In the genomic region with DNA sequence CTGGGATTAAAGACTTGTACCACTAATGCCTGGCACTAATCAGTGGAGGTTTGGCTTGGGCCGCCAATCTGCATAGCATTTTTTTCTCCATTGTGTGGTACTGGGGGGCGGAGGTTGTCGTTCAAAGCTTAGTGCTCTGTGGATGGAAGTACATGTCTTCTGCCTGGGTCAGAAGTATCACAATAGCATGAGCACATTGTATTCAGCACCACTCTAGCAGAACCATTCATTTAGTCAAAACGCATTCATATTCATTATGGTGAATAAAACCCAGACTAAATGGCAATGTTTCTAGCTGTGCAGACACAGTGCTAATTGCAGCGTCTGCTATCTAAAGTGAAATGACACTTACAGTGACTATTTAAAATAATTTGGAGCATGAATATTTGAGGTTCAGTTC, we compare ENCODE assay signal across 25 mouse cellular contexts. TPM values are rescaled to one million over a fixed set of nuclear protein-coding genes. Genes with fewer than 3 reads are reported as not detected.
"Had no signal": no experiment of that assay in that cellular context is flagged by ENCODE, and none has a peak within 500 bp of the region (broad histone marks: within the 10 kb centered on the region; RNA-seq: fewer than 3 reads in every experiment).

No protein-coding gene starts in this region.

- H3K9ac ChIP-seq: liver, embryonic 13.5 days; midbrain, embryonic 13.5 days; neural tube, embryonic 13.5 days had no signal

- H3K4me1 ChIP-seq: liver, embryonic 13.5 days had no signal

- DNase-seq: kidney, adult 9 months; kidney, postnatal 14 days; kidney, postnatal 4 days; layer of hippocampus, adult 9-11 months; liver, embryonic 13.5 days; lung, adult 2 months; lung, postnatal 14 days; lung, postnatal 4 days; retina, postnatal 1 day; right cerebral cortex, postnatal 25 days; spleen, adult 18-20 months; thymus, adult 18-20 months; thymus, postnatal 36 days had no signal

- ATAC-seq: midbrain, embryonic 13.5 days; midbrain, embryonic 16.5 days had no signal

- H3K4me2 ChIP-seq: liver, embryonic 13.5 days; midbrain, embryonic 13.5 days; neural tube, embryonic 13.5 days had no signal

- H3K4me3 ChIP-seq: liver, embryonic 13.5 days; midbrain, embryonic 13.5 days; myocyte; neural tube, embryonic 13.5 days had no signal

- H3K9me3 ChIP-seq: liver, embryonic 13.5 days; midbrain, embryonic 13.5 days; neural tube, embryonic 13.5 days had no signal

- H3K27ac ChIP-seq: liver, embryonic 13.5 days; midbrain, embryonic 13.5 days; neural tube, embryonic 13.5 days had no signal

- H3K27me3 ChIP-seq: neural tube, embryonic 13.5 days had no signal

RNA-seq across cellular contexts. Expression of a gene that starts 46.2 kb away (rescaled TPM):
- total RNA-seq: monocyte, adult 5-6 weeks; neutrophil, adult 5-6 weeks had no signal
- polyA plus RNA-seq: myocyte had no signal

RNA-seq across cellular contexts. Expression of a gene that starts 58.1 kb away (rescaled TPM):
- total RNA-seq: megakaryocyte progenitor cell, adult 5-6 weeks; megakaryocyte-erythroid progenitor cell, adult 5-6 weeks; monocyte, adult 5-6 weeks; neutrophil, adult 5-6 weeks had no signal
- polyA plus RNA-seq: kidney, embryonic 16.5 days; limb, embryonic 11.5 days; liver, embryonic 13.5 days; lung, adult 2 months; lung, embryonic 16.5 days; stomach, embryonic 16.5 days had no signal
